Mouse (Mus musculus) gastrocnemius, adult 18-20 months (tissue): ENCODE results near the gene Dhx34. TPM values are rescaled to one million over a fixed set of nuclear protein-coding genes. Genes with fewer than 3 reads are reported as not detected.
A peak's percentile ranks its signal among the peaks of the same experiment; 100 is the strongest.

Source experiments
- DNase-seq: peaks from one replicate; pipeline ENCODE4 v3.0.0; 2021; ENCODE audit warnings: low spot score
- total RNA-seq, 2 experiments: library from RNA; stranded (reverse); gene quantifications; 2 replicates each; pipeline ENCODE4 v1.2.3; 2021

Dhx34 gene
- total RNA-seq, 2 experiments from 2014 or later, result 3.9 to 4.4 TPM

DNA sequence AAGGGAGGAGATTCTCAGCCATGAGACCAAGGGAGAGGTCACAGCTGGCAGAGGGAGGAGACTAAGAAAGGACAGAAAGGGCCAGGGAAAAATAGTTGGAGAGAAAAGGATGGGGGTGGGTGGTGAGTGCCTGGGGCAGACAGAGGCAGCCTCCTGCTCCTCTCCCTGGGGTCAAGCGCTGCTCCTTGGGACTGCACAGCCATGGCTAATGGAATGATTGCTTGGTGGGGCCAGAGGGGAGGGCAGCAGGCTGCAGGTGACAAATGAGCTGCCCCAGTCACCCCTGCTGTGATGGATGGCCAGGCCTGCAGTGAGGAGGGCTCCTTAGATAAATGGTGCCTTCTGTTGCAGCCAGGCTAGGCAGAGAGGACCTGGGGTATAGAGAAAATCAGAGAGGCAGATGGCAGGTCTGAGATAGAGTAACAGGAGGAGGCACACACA, 49.7 kb downstream of the Dhx34 start:
- no peak for DNase-seq

DNA sequence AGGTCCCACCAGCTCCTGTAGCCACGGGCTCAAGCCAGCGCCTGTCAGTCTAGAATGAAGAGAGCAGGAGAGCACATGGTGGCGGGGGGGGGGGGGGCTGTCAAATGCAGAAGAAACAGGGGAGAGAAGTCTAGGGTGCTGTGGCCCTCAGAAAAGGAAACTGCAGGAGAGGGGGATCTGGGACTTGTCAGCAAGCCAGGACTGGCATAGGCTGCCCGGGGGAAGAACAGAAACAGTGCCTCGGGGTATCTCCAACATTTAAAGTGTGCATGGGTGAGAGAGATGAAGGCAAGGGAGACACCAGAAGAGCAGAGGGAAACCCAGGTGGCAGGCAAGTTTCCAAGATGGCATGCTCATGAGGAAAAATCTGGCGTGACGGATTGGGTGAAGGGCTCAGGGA, 59.8 kb downstream of the Dhx34 start:
- DNase-seq, result no peak

DNA sequence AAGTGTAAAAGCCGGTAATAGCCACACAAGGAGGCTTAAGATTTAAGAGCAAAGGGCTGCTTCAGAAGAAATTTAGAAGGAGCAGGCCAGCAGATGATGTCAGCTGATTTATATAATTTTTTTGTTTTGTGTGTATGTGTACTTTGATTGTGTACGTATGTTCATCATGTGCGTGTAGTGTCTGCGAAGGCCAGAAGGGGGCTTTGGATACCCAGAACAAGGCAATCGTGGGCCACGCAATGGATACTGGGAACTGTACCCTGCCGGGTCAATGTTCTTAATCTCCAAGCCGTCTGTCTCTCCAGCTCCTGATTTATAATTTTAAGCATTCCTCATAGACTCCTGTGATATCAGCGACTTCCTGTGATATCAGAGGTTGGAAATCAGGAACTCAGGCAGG, 60.5 kb downstream of the Dhx34 start:
- DNase-seq, result no peak

DNA sequence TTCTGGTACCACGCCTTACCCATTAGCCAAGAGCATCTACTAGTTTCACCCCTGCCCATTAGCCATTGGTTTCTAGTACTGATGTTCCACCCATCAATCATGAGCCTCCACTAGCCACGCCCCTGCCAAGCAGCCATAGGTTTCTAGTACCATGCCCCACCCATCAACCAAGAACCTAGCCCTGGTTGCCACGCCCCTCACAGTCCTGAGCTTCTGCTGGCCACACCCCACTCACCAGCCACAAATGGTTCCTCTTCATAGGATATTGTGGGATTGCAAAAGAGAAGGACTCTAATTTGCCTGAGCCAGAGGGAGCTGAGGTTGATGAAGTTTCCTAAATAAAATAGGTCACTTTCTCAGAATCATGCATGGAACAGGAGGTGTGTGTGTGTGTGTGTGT, 61.1 kb downstream of the Dhx34 start:
- DNase-seq, result no peak

DNA sequence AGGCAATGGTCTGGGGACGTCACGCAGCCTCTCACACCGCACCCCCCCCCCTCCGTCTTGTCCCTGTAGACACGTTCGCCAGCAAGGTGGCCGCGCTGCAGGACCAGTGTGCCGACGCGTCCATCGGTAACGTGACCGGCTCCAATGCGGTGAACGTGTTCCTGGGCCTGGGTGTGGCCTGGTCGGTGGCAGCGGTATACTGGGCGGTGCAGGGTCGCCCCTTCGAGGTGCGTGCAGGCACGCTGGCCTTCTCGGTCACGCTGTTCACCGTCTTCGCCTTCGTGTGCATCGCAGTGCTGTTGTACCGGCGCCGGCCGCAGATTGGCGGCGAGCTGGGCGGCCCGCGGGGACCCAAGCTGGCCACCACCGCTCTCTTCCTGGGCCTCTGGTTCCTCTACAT, 63.1 kb downstream of the Dhx34 start:
- DNase-seq, result no peak

DNA sequence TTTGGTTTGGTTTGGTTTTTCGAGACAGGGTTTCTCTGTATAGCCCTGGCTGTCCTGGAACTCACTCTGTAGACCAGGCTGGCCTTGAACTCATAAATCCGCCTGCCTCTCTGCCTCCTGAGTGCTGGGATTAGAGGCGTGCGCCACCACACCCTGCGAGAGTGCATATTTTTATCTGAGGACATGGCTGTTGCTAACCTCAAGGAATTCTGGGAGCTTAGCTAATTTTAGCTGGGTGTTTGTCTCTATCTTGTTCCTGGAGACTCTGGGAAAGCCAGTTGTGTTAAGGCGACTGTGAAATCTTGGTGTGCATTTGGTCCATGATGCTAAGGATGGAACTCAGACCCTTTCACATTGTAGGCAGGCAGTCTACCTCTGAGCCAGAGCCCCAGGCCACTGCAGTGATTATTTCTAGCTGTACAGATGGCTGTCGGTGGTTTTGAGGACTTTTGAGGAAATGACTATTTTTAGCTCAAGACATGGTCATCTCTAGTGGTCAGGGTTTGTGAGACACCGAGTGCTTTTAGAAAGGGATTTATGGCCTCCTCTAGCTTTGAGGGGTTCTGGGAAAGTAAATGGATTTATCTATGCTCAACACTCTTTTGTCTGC, 65.6 kb downstream of the Dhx34 start:
- no peak for DNase-seq

DNA sequence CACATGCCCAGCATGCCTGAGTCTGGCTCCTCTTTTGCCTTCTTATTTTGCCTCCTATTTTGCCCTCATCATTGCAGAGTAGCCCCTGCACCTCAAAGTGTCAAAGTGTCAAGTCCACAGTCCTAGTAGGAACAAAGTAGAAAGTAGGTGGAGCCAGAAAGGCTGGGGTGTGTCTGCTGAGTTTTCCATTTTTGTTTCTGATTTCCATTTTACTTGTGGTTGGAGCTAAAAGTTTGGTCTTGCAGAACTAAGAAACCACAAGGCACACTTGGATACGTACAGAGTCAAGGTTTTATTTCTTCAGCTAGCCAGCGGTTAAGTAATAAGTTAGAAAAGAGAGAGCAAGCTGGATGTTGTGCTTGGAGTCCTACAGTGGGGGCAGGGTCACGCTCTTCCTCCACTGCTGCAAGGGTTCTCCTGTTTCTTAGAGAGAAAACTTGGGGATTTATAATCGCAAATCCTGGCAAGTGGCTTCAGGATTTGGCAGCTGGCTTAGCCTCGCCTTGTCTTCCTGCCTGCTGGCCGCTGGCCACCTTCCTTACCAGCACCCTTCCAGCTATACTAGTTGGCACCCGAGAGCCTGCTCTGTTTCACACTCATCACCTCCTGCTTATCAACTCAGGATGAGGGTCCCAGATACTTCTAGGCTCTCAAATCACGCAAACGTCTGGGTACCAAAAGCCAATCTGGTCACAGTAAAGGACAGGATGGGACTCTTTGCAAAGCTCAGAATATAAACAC, 66.5 kb downstream of the Dhx34 start:
- no peak for DNase-seq

DNA sequence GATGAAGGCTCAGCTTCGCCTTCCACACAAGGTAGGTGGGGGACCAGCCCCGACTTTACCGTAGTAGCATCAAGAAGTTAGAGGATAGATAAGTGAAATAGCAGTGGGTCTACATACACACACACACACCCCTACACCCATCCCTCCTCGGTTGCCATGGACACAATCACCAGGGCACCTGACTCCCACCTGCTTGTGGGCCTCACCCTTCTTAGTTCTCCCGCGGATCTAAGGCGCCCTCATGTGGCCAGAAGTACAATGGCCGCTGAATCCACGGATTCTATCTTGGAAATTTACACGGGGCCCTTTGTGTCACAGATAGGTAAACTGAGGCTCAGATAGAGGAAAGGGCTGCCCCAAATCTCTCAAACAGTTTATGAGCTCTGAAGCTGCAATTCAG, 68.3 kb downstream of the Dhx34 start:
- peak; percentile 42 for DNase-seq

DNA sequence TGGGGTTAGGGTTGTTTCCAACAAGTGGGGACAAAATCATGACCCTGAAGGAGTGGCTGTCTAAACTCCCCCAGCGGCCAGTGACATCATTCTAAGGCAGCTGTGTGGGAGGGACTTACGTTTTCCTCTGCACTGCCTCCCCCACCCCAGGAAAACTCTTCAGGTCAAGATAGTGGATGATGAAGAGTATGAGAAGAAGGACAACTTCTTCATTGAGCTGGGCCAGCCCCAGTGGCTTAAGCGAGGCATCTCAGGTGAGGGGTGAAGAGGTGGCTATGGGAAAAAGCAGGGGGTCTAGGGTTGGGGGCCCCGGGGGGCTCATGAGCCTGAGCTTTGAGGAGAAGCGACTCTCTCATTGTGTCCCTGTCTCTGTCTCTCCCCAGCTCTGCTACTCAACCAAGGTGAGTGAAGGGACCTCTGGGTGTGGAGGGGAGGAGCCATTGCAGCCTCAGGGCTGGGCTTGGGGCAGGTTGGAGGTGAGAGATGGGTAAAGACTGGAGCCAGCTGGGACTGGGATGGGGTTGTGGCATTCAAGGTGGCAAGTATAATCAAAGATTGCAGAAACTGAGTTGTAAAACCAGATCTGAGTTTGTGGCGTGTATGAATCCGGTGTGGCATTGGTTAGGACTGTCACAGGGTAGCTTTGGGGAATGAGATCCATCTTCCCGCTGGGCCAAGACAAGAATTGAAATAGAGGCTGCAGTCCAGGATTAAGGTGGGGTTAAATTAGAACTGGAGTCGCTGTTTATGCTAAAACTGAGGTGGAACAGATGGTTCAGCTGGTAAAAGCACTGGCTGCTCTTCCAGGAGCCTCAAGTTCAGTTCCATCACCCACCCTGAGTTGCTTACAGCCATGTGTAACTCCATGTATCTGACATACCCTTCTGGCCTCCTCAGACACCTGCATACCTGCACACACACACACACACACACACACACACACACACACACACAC, 71.4 kb downstream of the Dhx34 start:
- no peak for DNase-seq

DNA sequence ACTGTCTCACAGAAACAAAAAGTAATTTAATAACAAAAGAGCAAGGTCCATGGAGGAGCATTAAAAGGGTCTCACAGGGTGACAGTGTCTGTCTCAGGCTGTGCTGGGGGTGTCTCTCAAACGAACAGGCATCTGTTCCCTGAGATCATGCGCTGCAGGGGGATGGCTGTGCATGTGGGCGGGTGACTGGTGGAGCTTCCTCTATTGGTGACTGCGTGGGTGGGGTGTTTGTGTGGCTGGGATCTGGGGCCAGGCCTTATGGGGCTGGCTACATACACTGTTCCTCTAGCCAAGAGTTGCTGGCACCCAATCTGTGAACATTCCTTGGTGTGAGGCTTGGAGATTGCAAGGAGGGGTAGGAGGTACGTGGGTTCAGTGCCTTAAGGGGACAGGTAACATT, 72.6 kb downstream of the Dhx34 start:
- DNase-seq, result no peak

DNA sequence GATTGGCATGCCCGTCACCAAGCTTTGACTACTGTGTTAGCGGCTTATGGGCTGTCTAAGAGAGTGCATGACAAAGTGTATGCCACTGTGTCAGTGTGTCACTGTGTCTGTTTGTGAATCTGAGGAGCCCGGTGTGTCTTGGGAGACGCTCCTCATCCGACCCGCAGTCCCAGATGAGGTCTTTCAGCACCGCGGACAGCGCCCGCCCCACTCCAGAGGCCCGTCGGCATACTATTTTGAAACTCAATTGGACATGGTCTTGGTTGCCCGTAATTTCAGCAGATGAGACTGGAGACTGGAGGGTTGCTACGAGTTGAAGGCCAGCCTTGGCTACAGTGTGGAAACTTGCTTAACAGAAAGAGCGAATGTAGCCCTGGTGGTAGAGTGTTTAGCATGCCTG, 74.2 kb downstream of the Dhx34 start:
- peak; percentile 43 for DNase-seq

Other genes starting within 250 kb of the Dhx34 start
- gene Bicra, start 174.1 kb downstream of the Dhx34 start, total RNA-seq, result 1 to 10 TPM; 5.5 to 6.6 TPM
- gene Zfp541, start 160.2 kb downstream of the Dhx34 start, total RNA-seq, result not detected
- gene Napa, start 123.6 kb downstream of the Dhx34 start, total RNA-seq, result 100 to 1,000 TPM; 101 to 131 TPM
- 10 to 100 TPM; 10.2 to 12.6 TPM for gene Kptn, start 102.1 kb downstream of the Dhx34 start, total RNA-seq
- gene Slc8a2, start 92.2 kb downstream of the Dhx34 start, total RNA-seq, result under 1 TPM; 0.11 to 0.21 TPM
- 1 to 10 TPM in 1 of 2 experiments, under 1 TPM in 1; 0.62 to 1.4 TPM for gene Meis3, start 46.9 kb downstream of the Dhx34 start, total RNA-seq
- gene C5ar2, start 22.1 kb upstream of the Dhx34 start, total RNA-seq, result under 1 TPM; 0.25 to 0.26 TPM
- 1 to 10 TPM; 1.5 to 2.3 TPM for gene C5ar1, start 37.5 kb upstream of the Dhx34 start, total RNA-seq
- gene Inafm1, start 51.6 kb upstream of the Dhx34 start, total RNA-seq, result 10 to 100 TPM; 14.2 to 14.3 TPM
- gene Ccdc9, start 64.8 kb upstream of the Dhx34 start, total RNA-seq, result 10 to 100 TPM; 35.7 to 38.9 TPM
- gene Bbc3, start 86.4 kb upstream of the Dhx34 start, total RNA-seq, result 1 to 10 TPM; 1.2 to 2.3 TPM
- gene Sae1, start 165.8 kb upstream of the Dhx34 start, total RNA-seq, result 10 to 100 TPM; 25.3 to 30.6 TPM
- 10 to 100 TPM; 27.7 to 28.6 TPM for gene Zc3h4, start 178.9 kb upstream of the Dhx34 start, total RNA-seq
- 10 to 100 TPM; 52.0 to 53.2 TPM for gene Tmem160, start 230.7 kb upstream of the Dhx34 start, total RNA-seq